Mouse (Mus musculus) cerebellum, adult (tissue): ENCODE results near the gene Card10.

Experiments used
- ATAC-seq: cut with Nextera tagmentation; 2 replicates; pipeline ENCODE4 v1.9.2; 2017; ENCODE audit warnings: mild to moderate bottlenecking, moderate library complexity, mixed read lengths; ENCODE audit not compliant: insufficient number of reproducible peaks, low FRiP score, low TSS enrichment

The Card10 gene

DNA sequence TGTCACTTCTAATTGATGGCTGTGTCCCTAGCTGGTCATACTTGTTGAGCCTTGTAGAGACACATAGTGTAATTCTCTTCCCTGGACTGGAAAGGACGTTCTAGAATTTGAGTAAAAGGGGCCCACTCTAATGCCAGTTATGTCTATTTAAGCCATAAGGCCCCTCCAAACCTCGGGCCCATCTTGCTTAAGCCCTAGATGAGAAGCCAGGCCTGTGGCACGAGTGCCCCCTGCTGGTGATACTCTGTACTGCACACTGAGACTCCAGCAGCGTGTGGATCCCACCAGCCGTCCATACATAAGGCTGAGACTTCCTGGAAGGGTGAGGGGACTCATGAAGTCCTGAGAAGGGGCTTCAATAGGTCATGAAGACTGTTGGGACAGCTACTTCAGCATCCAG is 58.6 kb downstream of the Card10 start:
- ATAC-seq = no peak

DNA sequence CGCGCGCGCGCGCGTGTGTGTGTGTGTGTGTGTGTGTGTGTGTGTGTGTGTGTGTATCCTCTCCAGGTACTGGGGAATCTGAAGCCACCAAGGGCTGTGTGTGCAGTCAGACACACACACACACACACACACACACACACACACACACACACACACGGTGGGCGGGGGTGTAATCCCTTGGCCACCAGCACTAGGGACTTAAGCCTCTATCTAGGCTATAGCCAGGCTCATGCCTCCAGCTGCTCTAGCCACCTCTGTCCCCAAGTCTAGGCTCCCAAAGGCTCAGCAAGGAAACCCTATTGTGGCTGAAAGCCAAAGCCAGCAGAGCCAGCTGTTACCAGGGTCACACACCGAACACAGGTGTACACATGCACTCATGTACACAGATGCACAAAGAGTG is 60.0 kb downstream of the Card10 start:
- no peak for ATAC-seq

DNA sequence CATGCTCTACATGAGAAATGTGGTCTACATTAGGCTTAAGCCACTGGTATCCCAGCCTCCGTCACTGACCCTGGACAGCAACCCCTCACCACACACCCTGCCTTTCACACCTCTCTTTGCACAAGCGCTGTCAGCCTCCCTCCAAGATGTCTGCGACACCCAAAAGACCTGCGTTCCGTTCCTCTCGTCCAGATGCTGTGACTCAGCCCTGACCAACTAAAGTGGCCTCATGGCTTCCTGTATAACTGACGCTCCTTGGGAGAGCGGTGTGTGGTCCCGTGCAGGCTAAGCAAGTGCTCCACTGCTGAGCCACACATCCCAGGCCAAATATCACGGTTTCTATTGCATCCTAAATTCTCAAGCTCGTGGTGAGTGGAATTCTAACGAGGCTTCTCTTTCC is 62.2 kb downstream of the Card10 start:
- ATAC-seq = no peak

DNA sequence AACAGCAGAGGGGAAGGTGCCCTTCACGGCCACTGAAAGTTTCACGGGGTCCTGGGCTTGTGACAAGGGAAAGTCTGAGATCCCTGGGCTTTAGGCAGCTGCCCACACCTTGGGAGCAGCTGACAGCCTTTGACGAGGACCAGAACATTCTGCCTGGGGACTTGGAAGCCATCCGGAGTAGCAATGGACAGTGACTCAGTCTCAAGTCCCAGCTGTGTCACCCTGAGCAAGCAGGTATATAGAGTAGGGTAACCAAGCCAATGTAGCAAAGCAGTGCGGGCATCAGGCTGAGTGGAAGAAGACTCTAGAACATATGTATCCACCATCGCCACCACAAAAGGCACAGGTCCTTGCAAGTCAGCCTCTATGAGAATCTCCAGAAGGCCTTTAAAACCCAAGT is 65.7 kb downstream of the Card10 start:
- ATAC-seq = no peak

DNA sequence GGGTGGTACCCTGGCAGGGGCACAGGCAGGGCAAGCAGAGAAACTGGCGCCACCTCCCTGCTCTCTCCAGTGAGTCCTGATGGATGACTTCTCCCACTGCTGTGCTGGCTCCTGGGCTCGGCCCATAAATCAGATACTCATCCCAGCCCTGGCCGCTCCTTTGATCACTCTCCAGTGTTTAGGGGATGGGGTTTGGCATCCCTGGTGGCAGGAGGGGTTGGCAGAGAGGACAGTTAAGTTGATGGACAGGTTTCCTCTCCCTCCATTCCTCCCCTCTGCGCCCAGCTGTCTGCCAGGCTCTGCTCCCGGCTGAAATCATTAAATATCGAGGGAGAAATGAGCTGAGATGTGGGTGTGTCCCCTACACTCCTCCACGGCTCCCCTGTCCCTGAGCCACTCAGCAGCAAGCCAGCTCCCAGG is 66.2 kb downstream of the Card10 start:
- no peak for ATAC-seq

DNA sequence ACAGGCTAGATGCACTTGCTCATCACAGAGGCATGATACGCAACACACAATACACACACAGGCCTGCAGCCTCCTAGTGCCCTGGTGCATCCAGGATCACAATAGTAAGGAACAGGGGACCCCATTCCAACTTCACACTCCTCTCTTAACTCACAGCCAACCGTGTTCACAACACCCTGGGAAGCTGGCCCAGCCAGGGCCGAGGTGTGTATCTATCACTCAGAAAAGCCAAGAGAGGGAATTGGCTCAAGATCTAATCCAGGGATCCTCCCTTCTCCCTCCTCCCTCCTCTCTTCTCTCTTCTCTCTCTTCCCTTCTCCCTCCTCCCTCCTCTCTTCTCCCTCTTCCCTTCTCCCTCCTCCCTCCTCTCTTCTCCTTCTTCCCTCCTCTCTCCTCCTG is 66.7 kb downstream of the Card10 start:
- ATAC-seq = no peak

DNA sequence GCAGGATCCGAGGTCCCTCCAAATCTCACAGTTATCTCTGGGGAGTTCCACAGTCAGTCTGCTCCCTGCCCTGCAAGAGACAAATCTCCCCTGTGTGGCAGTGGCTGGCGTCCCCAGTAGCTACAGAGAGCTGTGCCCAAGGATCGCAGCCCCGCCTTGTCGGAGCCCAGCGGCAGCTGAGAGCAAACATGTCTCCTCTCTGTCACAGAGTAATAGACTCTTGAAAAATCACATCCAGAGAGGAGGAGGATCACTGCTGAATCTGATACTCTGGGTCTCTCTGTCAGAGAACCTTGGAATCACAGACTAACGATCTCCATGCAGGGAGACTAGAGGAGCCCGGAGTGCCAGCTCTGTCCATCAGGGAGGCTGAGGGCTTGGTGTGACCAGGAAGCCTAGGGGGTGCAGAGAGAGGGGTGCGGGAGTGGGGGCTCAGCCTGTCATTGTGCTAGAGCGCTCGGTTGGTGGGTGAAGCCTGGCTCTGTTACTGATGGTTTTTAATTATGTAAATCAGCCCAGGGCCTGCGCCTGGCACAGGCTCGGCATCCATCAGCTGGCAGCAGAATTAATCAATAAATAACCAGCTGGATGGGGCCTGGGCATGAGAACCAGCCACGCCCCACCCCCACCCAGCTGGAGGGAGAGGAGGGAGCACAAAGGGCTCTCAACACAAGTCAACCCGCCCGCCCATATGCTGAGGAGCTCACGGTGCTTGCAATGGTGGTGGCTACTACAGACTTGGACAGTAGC is 67.2 kb downstream of the Card10 start:
- ATAC-seq = no peak

GRCm38 (mm10) chr15:78731830-78732229 is 71.0 kb downstream of the Card10 start:
- no peak for ATAC-seq

DNA sequence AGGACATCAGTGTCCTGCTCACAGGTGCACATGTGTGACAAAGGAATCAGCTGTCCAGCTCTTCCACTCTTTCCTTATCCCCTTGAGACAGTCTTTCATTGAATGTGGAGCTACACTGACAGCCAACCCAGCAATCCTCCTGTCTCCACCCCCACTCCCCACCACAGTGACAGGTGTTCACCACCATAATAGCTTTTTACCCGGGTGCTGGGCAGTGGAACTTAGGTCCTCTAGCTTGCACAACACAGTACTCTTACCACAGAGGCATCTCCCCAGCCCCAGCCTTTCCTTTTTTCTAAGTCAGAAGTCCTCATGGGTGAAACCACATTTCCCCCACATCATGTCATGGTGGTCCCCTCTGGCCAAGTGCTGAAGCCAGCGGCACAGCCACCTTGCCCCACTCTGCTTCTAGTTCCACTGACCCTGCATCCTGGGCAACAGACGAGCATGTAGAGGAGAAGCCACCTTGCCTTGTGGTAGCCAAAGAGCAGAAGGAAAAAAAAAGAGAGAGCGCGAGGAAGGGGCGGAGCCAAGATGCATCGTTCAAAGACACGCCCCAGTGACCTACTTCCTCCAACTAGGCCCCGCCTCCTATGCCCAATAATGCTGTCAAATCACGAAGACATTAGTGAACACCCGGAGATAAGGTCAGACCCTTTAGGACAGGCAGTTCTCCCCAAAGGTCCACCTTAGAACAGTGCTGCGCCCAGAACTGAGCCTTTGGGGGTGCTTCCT is 72.4 kb downstream of the Card10 start:
- no peak for ATAC-seq

DNA sequence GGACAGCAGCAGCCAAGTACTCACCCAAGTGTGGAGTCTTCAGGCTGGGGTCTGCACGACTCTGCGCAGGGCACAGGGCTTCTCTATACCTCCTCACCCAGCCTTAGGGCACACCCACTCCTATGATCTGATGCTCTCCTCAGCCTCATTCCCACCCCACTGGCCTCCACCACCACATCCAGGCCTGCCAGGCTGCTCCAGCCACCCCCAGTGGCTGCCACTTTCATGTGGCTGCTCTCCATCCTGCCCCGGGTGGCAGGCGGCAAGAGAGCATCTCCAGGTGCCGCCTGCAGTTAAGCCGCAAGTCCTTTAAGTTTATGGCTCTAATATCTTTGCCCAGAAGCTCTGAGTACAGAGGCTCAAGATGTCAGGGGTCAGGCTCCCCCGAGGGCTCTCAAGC is 76.1 kb downstream of the Card10 start:
- no peak for ATAC-seq
